Mouse (Mus musculus) hindbrain, embryonic 14.5 days (tissue): ENCODE results near the gene Fosl1. TPM values are rescaled to one million over a fixed set of nuclear protein-coding genes. Genes with fewer than 3 reads are reported as not detected.
A peak's percentile ranks its signal among the peaks of the same experiment; 100 is the strongest.

Experiments
- ATAC-seq: fragments of 200-750 bp; cut with Nextera tagmentation; 2 replicates; pipeline ENCODE4 v1.8.0; 2017; ENCODE audit warnings: moderate number of reproducible peaks, mild to moderate bottlenecking, moderate TSS enrichment, moderate library complexity; ENCODE audit not compliant: low FRiP score
- DNase-seq: peaks from one replicate; pipeline ENCODE4 v3.0.0-alpha.2; 2015; ENCODE audit warnings: low spot score
- H3K27ac ChIP-seq: fragments of 300-500 bp; sonication (generic); 2 replicates; pipeline ENCODE4 v1.5.1; 2014; ENCODE audit warnings: mild to moderate bottlenecking, moderate library complexity
- H3K27me3 ChIP-seq: fragments of 300-500 bp; sonication (generic); 2 replicates; pipeline ENCODE4 v1.6.1; 2014; ENCODE audit warnings: mild to moderate bottlenecking, low read length, mixed read lengths; ENCODE audit not compliant: control insufficient read depth, insufficient read depth
- H3K36me3 ChIP-seq: fragments of 300-500 bp; sonication (generic); replicated peaks from 2 replicates; pipeline ENCODE4 v1.6.1; 2014; ENCODE audit not compliant: control insufficient read depth, insufficient read depth
- H3K4me1 ChIP-seq: fragments of 300-500 bp; sonication (generic); replicated peaks from 2 replicates; pipeline ENCODE4 v1.6.1; 2014; ENCODE audit warnings: antibody characterized with exemption, low read length, mixed read lengths; ENCODE audit not compliant: control insufficient read depth, insufficient read depth
- H3K4me2 ChIP-seq: fragments of 300-500 bp; sonication (generic); replicated peaks from 2 replicates; pipeline ENCODE4 v1.6.1; 2014; ENCODE audit warnings: mild to moderate bottlenecking, moderate library complexity
- H3K4me3 ChIP-seq: fragments of 300-500 bp; sonication (generic); replicated peaks from 2 replicates; pipeline ENCODE4 v1.5.1; 2014; ENCODE audit warnings: mild to moderate bottlenecking, low read length
- H3K9ac ChIP-seq: fragments of 300-500 bp; sonication (generic); 2 replicates; pipeline ENCODE4 v1.6.1; 2014
- H3K9me3 ChIP-seq: fragments of 300-500 bp; sonication (generic); 2 replicates; pipeline ENCODE4 v1.6.1; 2016; ENCODE audit warnings: low read length; ENCODE audit not compliant: control insufficient read depth
- WGBS: fragments of 180-500 bp; shearing (Covaris S2); extraction: QIAGEN DNeasy Blood & Tissue Kit; methylation state at CpG from one replicate; pipeline ENCODE4 v1.1.7; 2014; 5-methylcytosine and 5-hydroxymethylcytosine counted together
- polyA plus RNA-seq: library from polyadenylated mRNA; unstranded; fragments of >200 nt; fragmentation: Nextera tagmentation; extraction: Ambion mirVana; gene quantifications from 2 replicates; pipeline ENCODE4 v1.2.1, GENCODE M21; 2014

Fosl1 gene
- polyA plus RNA-seq, 1 experiment from 2014 or later: not detected

DNA sequence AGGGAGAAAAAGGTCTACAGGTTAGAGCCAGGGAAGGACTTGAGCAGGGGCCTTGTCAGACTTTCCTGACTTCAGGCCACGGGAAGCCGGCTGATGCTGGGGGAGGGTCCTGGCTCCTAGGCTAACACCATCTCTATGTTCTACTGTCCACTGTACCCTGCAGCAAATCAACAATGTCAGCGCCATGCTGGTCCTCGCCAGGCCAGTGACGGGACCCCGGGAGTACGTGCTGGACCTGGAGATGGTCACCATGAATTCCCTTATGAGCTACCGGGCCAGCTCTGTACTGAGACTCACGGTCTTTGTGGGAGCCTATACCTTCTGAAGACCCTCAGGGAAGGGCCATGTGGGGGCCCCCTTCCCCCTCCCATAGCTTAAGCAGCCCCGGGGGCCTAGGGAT lies 34.1 kb downstream of the Fosl1 start:
- H3K36me3 ChIP-seq: peaks cover 75% of the 10 kb centered on the region
- no peak overlapping the region for H3K4me2 ChIP-seq
- WGBS: 92% methylated on average over 10 of the region's 10 CpGs
- no peaks in the 10 kb centered on the region for H3K27me3 ChIP-seq
- H3K9ac ChIP-seq: no peak overlapping the region
- H3K9me3 ChIP-seq: no peaks in the 10 kb centered on the region
- H3K4me3 ChIP-seq: no peak overlapping the region
- DNase-seq (no peak), ATAC-seq (no peak)
- H3K27ac ChIP-seq: no peak overlapping the region
- H3K4me1 ChIP-seq: 0 out of 2 replicates have a peak, but pooled peaks cover 4% of the 10 kb centered on the region

DNA sequence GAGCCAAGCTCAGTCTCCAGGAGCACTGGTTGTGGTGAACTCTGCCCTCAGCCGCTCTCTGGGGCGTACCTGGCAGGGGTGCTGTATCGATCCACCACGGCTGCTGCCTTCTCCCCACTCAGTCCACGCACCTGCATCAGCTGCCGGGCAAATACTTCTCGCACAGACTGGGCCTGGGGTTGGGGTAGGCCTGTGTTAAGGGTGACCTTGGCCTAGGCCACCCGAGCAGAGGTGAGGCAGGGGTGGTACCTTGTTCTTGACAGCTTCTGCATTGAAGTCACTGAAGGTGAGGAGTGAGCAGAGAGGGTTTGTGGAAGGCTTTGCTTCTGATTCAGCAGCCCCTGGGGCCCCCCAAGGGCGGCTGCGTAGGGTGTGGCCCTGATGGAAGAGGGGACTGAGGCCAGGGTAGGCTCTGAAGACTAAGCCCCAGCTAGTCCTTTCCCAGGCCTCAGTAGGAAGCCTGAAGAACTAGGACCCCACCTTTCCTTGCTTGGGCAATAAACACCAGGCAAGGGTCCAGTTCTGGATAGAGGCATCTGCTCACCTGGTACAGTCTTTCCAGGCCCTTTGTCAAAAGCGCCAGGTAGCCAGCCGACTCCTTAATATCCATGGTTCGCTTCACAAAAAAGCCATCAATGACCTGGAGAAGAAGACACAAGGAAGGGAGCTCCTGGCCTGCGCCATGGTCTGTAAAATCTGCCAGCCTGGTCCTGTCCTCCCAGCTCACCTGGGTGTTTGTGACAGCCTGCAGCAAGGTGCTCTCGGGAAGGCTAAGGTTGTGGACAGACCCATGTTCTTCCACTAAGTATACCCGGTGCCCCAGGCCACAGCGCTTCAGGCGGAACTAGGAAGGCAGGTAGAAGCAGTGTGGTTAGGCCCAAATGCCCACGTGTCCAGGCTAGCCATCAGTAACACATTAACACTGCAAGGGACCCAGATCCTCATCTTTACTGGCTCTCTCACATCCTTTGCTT lies 36.3 kb downstream of the Fosl1 start:
- Histone ChIP-seq H3K27me3 (no peaks in the 10 kb centered on the region), H3K36me3 (peaks cover 65% of the 10 kb centered on the region), H3K4me1 (0 out of 2 replicates have a peak, but pooled peaks cover 9% of the 10 kb centered on the region), H3K27ac (no peak overlapping the region), H3K4me2 (no peak overlapping the region), H3K9me3 (no peaks in the 10 kb centered on the region), H3K9ac (no peak overlapping the region), H3K4me3 (no peak overlapping the region)
- ATAC-seq (no peak), DNase-seq (no peak)
- WGBS: 94% methylated on average over 19 of the region's 19 CpGs

DNA sequence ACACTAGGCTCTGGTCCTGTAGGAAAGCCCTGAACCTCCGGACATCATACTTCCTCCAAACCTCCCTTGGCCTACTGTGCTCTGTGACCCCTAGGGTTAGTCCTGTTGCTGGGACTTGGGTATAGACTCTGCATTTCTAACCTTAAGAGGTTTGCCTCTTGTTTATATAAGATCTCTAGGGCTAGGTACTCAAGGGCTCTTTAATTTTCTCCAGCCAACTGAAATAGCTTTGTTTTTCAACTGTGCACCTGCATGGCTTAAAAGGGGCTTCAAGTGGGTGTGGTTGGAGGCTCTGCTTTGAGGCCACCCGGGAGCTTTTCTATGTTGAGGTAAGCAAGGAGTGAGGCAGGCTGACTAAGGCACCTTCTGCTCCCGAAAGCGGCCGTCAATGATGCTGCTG lies 37.1 kb downstream of the Fosl1 start:
- WGBS: 91% methylated on average over 5 of the region's 5 CpGs
- Histone ChIP-seq H3K4me2 (no peak overlapping the region), H3K27me3 (no peaks in the 10 kb centered on the region), H3K27ac (no peak overlapping the region), H3K36me3 (peaks cover 59% of the 10 kb centered on the region), H3K4me3 (no peak overlapping the region), H3K4me1 (peaks cover 13% of the 10 kb centered on the region; the same call in 1 of the 2 replicates), H3K9ac (no peak overlapping the region), H3K9me3 (no peaks in the 10 kb centered on the region)
- no peak for DNase-seq
- ATAC-seq: no peak

DNA sequence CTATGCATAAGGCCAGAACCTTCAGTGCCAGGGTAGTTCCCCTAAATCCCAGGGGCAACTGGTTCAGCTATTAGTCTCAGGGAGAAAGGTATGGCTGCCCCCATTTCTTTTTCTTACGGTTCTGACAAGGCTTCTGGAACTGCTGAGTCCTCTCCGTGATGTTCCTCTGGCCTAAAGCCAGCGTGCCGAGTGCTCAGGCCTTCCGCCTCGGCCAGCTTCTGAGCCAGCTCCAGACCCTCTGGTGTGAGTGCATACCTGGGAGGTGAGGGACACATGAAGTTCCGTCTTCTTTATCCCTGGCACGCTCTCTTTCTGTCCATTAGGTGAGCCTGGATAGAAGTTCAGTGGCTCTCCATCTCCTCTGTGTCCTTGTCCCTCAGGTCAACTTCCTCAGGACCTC lies 38.0 kb downstream of the Fosl1 start:
- no peak overlapping the region for H3K27ac ChIP-seq
- H3K4me2 ChIP-seq: no peak overlapping the region
- peaks cover 18% of the 10 kb centered on the region; the same call in 1 of the 2 replicates for H3K4me1 ChIP-seq
- peaks cover 56% of the 10 kb centered on the region for H3K36me3 ChIP-seq
- no peaks in the 10 kb centered on the region for H3K9me3 ChIP-seq
- no peak overlapping the region for H3K4me3 ChIP-seq
- ATAC-seq (no peak), DNase-seq (no peak)
- H3K27me3 ChIP-seq: no peaks in the 10 kb centered on the region
- no peak overlapping the region for H3K9ac ChIP-seq
- 92% methylated on average over 8 of the region's 8 CpGs for WGBS

DNA sequence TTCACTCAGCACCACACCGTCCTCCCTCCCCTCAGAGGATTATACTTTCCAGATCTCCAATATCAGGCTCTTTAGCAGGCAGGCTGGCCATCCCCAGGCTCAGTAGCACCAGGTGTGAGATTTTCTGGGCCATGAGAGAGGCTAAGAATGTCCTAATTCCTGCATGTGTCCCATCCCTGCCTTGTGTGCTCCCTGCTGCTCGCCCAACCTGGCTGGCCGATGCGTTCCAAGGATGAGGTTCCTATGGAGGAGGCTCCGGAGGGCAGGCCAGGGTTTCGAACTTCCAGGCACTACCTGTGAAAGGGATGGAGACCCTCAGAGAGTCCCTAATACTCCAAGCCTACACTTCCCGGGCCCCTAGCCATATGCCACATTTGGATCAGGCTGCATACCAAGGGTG lies 38.5 kb downstream of the Fosl1 start:
- peaks cover 18% of the 10 kb centered on the region; the same call in 1 of the 2 replicates for H3K4me1 ChIP-seq
- DNase-seq: no peak
- no peak overlapping the region for H3K4me3 ChIP-seq
- no peaks in the 10 kb centered on the region for H3K9me3 ChIP-seq
- WGBS: 92% methylated on average over 7 of the region's 7 CpGs
- no peak overlapping the region for H3K27ac ChIP-seq
- no peak overlapping the region for H3K4me2 ChIP-seq
- H3K36me3 ChIP-seq: peaks cover 51% of the 10 kb centered on the region
- ATAC-seq: no peak
- H3K9ac ChIP-seq: no peak overlapping the region
- H3K27me3 ChIP-seq: no peaks in the 10 kb centered on the region

DNA sequence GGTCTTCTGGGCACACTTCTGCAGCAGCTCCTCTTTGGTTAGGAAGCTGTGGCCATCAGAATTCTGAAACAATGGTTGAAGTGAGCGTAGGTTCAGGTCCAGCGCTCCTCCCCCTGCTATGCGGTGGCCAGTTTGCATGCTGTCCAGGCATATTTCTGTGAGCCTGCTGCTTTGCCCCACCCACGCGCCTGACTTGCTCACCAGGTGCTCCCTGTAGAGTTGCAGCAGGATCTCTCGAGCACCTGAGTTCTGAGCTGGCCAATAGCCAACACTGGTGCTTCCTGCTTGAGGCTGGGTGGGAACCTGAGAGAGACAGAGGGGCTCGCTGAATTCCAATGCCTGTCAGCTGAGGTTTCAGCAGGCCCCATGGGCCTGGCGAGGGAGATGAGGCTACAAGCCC lies 38.9 kb downstream of the Fosl1 start:
- Histone ChIP-seq H3K4me3 (no peak overlapping the region), H3K27ac (no peak overlapping the region), H3K9me3 (no peaks in the 10 kb centered on the region), H3K27me3 (no peaks in the 10 kb centered on the region), H3K9ac (no peak overlapping the region), H3K36me3 (peaks cover 47% of the 10 kb centered on the region), H3K4me2 (no peak overlapping the region), H3K4me1 (peaks cover 18% of the 10 kb centered on the region; the same call in 1 of the 2 replicates)
- WGBS: 91% methylated on average over 8 of the region's 8 CpGs
- DNase-seq: no peak
- ATAC-seq: no peak

DNA sequence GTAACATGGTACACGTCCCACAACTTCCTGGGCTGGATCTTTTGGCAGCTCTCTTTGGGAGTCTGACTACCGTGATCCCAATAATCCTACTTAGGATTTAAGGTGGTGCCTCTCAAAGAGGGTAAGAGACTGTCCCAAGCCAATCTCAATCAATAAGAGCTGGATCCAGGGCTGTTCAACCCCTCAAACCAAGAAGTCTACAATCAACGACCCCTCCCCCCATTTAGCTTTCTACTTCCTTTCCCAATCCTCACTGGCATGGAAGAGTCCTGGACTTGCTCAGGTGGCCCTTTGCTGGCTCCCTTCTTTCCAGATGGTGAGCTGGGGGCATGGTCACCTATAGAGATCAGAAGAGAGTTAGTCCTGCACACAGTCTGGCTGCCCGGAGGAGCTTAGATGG lies 39.4 kb downstream of the Fosl1 start:
- ATAC-seq (no peak), DNase-seq (no peak)
- peaks cover 20% of the 10 kb centered on the region for H3K4me1 ChIP-seq
- peak overlapping the region; percentile 46; the same call in 1 of the 2 replicates for H3K4me3 ChIP-seq
- H3K27ac ChIP-seq: no peak overlapping the region
- peak overlapping the region; percentile 86; the same call in 1 of the 2 replicates for H3K4me2 ChIP-seq
- no peaks in the 10 kb centered on the region for H3K27me3 ChIP-seq
- no peaks in the 10 kb centered on the region for H3K9me3 ChIP-seq
- WGBS: 88% methylated on average over 4 of the region's 4 CpGs
- peaks cover 43% of the 10 kb centered on the region for H3K36me3 ChIP-seq
- H3K9ac ChIP-seq: no peak overlapping the region

DNA sequence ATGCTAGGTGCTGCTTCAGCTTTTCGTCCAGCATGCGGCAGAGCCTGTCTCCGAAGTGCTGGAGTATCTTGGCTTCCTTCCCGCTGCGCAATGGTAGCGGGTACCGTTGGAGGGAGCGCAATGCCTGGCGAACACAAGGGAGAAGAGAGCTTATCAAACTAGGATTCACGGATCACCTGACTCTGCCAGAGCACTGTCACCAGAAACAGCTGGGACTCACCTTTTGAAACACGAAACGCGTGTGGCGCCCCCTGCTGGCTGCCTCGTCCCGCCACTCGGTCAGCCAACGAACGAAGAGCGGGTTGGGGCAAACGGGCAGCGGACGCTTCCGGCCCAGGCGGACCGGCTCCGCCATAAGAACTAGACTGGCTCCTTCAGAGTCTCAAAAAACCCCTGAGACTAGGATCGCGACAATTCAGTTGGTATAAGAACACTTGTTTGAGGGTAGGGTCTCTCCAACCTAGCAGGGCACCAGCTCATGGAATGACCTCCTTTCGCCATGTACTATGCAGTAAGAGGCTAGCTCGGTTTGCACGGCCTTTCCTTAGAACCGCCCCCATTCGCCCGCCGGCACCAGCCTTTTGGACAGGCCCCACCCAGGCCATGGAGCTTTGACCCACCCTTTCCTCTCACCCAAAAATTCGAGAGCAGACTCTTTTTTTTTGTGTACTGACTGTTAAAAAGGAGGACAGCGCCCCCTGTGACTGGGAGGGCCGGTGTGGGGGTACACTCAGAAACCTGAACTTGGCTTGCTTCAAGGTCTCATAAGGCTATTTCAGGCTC lies 40.6 kb downstream of the Fosl1 start, which contains the start of gene Mus81:
Gene Mus81 (minus strand): TSS at position 635 of the 783 bp plus-strand sequence.
- peak within 1 kb of the TSS; percentile 99 for H3K27ac ChIP-seq
- H3K4me1 ChIP-seq: peaks cover 30% of the 10 kb centered on the region
- peak; percentile 63 for ATAC-seq
- WGBS: under 1% methylated on average over 39 of the region's 39 CpGs
- H3K9me3 ChIP-seq: no peaks in the 10 kb centered on the region
- peak within 1 kb of the TSS; percentile 59 for H3K9ac ChIP-seq
- peaks cover 43% of the 10 kb centered on the region for H3K36me3 ChIP-seq
- no peaks in the 10 kb centered on the region for H3K27me3 ChIP-seq
- DNase-seq: peak; percentile 93
- peak within 1 kb of the TSS; percentile 46 for H3K4me3 ChIP-seq
- peak within 1 kb of the TSS; percentile 86 for H3K4me2 ChIP-seq
